Mouse (Mus musculus) lung, adult 10 weeks (tissue): Measurements from ENCODE around the gene Tmem37. TPM values are rescaled to one million over a fixed set of nuclear protein-coding genes. Genes with fewer than 3 reads are reported as not detected.

Experiments used
- polyA plus RNA-seq: library from polyadenylated mRNA; stranded (reverse); fragments of 350-450 nt; fragmentation: Illumina TruSeq; extraction: RNeasy Lipid Tissue Mini Kit (QIAGEN cat#74804); gene quantifications from one replicate; pipeline ENCODE4 v1.2.3, GENCODE M21; 2014; ENCODE audit warnings: low read depth, low replicate concordance; ENCODE audit not compliant: insufficient read depth

Tmem37 gene
- polyA plus RNA-seq = 36.4 TPM

DNA sequence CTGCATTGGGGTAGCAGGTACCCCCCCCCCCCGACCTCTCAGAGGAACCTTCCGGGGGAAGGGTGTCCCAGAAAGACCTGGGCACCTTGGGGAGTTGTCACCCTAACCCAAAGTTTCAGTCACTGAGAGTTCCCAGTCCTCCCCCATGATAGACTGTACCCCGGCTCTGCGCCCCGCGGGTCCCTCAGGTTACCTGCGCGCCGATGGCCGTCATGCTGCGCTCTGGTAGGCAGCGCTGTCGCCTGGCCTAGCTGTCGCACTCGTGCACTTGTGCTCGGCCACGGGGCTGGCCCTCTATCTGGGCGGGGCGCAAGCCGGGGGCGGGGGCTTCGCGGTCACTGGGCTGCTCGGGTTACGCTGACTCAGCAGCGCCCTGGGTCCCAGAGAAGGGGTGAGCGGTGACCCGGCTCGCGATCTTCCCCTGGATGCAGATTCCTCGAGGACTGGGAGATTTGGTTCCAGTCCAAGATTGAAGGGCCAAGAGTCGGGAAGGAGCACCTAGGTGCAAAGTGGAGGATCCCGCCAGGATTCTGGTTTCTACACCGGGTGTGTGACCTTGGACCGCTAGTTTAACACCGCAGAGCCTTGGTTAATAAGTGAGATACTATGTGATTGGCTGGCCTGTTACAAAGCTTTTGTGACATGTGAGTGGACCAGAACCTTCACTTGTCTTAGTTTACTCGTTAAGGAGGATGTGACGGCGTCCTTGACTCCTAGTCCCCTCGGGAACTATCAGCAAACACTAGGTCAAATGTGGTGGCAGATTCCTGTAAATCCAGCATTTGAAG is at the start of gene Tmem37:
TSS of gene Tmem37 (minus strand) at position 556 of the 788 bp plus-strand sequence.

GRCm38 (mm10) chr1:120120969-120121811 is 47.3 kb upstream of the Tmem37 start, which contains the start of the genes Dbi and 3110009E18Rik:
Gene Dbi (minus strand): TSS chr1:120121078.
Gene 3110009E18Rik (plus strand): TSS chr1:120121187.

Other genes with a start within 250 kb of the Tmem37 start
- gene Ptpn4, start 236.5 kb downstream of the Tmem37 start, polyA plus RNA-seq = 3.1 TPM
- gene Tmem177, start 160.9 kb downstream of the Tmem37 start, polyA plus RNA-seq = 3.7 TPM
- gene Cfap221, start 76.8 kb downstream of the Tmem37 start, polyA plus RNA-seq = 1.2 TPM
- gene Sctr, start 67.2 kb downstream of the Tmem37 start, polyA plus RNA-seq = 0.14 TPM
- 599 TPM for gene Dbi, start 47.0 kb upstream of the Tmem37 start, polyA plus RNA-seq
- gene 3110009E18Rik, start 47.1 kb upstream of the Tmem37 start, polyA plus RNA-seq = 10.1 TPM
- gene Steap3, start 198.6 kb upstream of the Tmem37 start, polyA plus RNA-seq = 11.5 TPM